Mouse (Mus musculus) layer of hippocampus, adult 9-10 months (tissue): Measurements from ENCODE around the gene Gm49320.
A peak's percentile ranks its signal among the peaks of the same experiment; 100 is the strongest.

Experiments used
- DNase-seq: peaks from one replicate; pipeline ENCODE4 v3.0.0; 2022; ENCODE audit warnings: low spot score

Gm49320 gene

DNA sequence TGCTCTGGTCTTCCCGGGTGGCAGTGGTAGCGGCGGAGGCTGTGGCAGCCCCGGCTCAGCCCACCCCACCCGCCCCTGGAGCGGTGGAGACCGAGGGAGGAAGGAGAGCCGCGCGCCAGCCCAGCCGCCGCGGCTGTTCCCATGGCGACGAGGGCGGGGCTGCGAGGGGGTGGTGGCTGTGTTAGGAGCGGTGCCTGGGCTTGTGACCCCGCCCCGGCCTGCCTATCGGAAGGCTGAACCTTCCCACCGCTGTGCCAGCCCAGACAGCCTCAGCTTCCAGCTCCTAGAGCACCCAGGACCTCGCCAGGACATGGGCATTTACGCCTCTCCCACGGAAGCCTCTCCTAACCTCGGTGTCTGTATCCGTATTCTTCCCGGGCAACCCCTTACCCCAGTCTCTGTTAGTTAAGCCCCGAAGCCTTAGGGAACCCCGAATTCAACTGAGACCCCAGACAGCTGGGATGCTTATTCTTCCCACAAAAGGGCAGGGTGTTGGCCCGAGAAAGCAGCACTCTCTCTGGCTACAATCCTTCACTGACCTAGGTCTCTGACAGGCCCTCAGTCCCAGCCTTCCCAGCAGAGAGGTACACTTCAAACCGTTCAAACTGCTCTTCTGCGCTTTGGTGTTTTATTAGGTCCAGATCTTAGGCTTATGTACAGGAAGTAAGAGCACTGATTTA, 20.6 kb downstream of the Gm49320 start, which contains the start of gene Ctxn1:
TSS of gene Ctxn1 (minus strand) at position 150 of the 680 bp plus-strand sequence.
- DNase-seq = no peak

GRCm38 (mm10) chr8:4259805-4260170, 21.1 kb downstream of the Gm49320 start:
- no peak for DNase-seq

DNA sequence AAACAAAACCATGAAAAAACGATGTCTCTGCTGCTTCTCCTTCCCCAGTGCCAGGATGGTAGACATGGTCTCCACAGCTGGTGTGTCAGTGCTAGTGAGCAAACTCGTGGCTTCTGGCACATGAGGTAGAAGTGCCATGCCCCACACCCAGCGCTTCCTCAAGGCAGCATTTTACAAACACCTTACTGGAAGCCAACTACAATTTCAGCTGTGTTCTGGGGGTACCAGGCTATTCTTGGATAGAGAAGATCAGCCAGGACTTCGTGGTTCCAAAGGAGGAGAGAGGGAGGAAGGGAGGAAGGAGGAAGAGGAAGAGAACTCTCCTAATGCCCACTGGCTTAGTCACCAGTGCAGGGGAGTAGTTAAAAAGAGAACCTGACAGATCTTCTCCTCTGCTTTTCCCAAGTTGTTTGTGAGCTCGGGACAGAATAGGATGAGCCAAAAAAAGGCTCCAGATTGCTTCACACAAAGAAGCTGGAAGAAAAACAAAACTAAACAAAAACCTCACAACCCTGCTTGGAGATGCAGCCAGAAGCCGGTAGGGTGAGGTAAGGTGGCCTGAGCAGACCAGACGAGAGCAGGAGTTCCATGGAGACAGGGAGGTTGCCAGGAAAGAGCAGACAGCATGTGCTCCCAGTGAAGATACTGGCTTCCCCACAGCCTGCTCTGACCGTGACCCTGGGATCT, 24.6 kb downstream of the Gm49320 start:
- no peak for DNase-seq

DNA sequence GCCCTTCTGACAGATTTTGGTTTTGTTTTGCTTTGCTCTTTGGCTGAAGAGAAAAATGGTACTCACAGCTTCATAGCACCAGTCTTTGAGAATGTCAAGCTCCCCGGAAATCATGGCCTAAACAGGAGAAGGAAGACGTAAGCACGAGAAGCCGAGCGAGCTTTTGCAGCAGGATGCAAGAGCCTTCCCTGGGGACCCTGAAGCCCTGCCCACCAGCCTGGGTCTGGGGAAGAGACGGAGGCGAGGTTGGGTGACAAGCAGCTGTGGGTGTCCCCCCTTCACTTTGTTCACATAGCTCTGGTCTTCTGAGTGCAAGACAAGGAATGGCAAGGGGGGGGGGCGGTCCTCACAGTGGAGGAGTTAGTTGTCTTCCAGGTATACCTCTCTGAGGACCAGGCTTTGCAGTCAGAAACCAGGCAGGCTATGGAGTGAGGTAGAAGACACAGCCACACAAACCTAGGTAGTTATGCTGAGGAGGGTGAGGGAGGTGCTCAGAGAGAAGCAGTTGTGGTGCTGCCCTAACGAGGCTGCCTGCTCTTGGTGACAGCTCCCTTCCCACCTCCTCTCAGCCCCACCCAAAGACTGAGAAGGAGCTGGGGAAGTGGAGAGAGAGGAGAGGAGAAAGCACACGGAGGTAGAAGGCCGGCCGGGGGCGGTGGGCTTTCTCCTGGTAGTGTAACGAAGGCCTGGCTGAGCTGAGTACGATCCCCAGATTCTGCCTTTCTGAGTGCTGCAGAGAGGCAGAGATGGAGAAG, 26.7 kb downstream of the Gm49320 start:
- no peak for DNase-seq

GRCm38 (mm10) chr8:4267627-4268026, 29.0 kb downstream of the Gm49320 start:
- no peak for DNase-seq

GRCm38 (mm10) chr8:4269609-4270008, 30.9 kb downstream of the Gm49320 start:
- no peak for DNase-seq

DNA sequence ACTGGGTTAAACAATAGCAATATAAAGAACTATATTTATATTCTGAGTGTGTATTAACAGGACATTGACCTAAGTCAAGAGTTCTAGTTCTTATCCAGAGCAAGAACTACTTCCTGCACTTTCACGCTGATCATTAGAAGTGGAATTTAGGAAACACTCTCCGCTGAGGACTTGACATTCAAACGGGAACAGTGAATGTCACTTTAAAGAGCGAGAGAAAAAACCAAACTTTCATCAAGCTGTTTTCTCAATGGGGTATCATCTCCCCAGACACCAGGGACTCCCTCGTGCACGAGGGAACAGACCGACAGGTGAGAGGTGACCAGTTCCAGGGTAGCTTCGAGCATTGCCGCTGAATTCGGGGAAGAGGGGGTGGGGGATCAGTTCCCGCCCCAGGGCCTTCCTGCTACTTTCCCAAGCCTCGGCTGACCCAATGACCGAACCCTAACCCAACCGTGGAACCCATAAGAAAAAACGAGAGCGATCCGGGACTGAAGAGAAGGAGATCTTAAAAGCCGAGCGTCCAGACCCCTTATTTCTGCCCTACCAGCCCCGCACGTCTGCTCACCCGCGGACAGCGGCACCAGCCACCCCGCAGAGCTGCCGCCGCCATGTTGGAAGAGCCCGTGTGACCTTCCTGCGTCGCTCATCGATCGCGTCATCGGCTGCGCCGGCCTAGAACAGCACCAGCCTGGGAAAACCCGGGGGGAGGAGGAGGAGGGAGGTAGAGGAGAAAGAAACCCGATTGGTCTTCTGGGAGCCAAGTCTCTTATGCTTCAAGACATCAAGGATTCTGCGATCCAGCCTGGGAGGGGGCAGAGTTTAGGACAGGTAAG, 36.8 kb downstream of the Gm49320 start, which contains the start of gene Timm44:
TSS of gene Timm44 (minus strand) at position 639 of the 836 bp plus-strand sequence.
- peak; percentile 85 for DNase-seq

DNA sequence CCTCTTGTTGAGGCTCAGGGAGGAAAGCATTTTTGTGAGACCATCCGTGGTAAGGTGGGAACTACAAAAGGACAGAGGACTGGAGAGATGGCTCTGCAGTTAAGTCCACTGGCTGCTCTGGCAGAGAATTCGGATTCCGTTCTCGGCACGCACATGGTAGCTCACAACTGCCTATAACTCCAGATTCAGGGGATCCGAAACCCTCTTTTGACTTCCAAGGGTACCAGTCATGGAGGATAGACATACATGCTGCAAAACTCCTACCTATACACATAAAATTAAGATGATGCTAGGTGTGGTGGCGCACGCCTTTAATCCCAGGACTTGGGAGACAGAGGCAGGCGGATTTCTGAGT, 37.4 kb downstream of the Gm49320 start:
- DNase-seq = no peak

GRCm38 (mm10) chr8:4292738-4293137, 54.1 kb downstream of the Gm49320 start:
- DNase-seq = no peak

DNA sequence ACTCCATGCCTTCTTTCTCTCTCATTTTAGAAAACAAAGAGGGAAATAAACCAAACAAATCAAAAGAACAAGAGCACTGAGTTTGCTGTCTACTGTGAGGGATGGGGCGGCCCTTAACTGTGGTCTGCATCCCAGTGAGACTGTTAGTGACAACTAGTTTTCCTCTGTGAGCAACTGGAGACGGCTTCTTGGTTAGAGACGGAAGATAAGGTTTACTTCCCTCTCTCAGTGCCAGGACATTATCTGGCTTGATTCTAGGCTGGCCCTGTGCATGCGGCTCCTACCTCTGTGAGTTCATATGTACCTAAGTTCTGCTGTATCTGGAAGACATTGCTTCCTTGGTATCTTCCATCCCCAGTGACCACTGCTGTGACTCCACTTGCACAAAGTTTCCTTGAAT, 59.2 kb downstream of the Gm49320 start:
- no peak for DNase-seq
